Mouse (Mus musculus): Measurements from ENCODE around the gene Mlxip.

Mlxip gene

GRCm38 (mm10) chr5:123388452-123388851 is 6.1 kb upstream of the Mlxip start:
- no peak for DNase-seq

GRCm38 (mm10) chr5:123390536-123391441 is 3.8 kb upstream of the Mlxip start:
- peak; percentile 39 for DNase-seq

DNA sequence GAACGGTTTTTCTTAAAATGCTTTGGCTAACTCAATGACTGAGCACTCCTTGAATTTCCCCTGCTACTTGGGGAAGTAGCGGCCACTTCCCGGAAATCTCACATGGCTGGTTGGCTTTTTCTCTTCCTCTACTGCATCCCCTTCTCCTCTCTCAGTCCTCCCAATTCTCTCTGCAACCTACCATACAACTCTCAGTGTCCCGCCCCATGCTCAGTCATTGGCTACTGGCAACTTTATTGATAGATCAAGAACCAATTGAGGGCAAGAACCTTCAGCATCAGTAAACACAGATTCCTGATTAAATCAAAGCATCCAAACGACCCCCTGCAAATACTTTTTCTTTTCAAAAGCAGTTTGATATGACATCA is 3.2 kb upstream of the Mlxip start:
- DNase-seq: peak; percentile 86

DNA sequence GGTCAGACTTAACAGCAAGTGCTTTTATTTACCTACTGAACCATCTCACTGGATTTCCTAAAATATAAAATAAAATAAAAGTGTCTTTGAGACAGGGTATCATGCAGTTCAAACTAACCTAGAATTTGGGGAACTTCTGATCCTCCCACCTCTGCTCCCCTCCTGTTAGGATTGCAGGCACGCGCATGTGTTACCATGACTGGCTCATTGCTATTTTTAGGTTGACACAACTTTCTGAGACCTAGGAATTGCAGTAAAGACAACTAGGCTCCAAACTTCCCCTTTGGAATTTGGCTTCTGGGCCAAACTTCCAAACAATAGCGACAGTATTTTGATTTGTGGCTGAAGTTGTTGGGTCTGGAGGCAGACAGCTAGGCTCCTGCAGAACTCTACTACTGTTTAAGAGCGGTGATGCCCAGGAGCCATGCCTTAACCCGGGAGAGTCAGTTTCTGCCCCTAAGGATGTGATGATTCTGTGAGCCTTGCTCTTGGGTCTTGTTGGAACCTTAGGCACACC is 754 bp upstream of the Mlxip start:
- no peak for DNase-seq

DNA sequence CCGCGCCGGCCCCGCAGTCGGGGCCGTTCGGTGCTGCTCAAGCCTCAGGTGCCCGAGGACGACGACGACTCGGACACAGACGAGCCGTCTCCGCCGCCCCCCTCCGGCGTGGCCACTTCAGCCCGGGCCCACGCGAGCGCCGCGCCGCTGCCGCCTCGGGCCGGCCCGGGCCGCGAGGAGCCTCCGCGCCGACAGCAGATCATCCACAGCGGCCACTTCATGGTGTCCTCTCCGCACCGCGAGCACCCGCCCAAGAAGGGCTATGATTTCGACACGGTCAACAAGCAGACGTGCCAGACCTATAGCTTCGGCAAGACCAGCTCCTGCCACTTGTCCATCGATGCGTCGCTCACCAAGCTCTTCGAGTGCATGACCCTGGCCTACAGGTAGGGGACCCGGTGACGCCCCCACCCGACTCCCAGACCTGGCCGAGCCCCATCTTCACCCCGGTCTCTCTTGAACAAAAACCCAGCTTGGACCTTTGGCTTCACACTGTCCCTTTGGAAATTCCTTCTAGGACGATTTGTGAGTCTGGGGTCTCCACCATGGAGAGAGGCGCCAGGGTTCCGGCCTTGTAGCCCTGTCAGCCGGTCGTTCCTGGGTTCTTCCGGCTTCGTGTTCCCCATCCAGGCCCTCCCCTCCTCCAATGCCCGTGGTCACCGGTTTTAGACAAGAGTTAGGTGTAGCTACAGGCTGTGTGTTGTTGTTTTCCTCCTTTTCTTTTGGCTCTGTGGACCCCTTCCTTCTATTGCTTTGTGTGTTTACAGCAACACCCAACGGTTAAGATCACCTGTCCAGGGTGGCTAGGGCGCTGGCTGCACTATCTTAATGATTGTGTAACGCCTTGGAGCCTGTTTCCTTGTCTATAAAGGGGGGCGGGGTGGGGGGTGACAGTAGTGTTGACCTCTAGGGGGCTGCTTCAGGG is 621 bp downstream of the Mlxip start:
- no peak for DNase-seq

DNA sequence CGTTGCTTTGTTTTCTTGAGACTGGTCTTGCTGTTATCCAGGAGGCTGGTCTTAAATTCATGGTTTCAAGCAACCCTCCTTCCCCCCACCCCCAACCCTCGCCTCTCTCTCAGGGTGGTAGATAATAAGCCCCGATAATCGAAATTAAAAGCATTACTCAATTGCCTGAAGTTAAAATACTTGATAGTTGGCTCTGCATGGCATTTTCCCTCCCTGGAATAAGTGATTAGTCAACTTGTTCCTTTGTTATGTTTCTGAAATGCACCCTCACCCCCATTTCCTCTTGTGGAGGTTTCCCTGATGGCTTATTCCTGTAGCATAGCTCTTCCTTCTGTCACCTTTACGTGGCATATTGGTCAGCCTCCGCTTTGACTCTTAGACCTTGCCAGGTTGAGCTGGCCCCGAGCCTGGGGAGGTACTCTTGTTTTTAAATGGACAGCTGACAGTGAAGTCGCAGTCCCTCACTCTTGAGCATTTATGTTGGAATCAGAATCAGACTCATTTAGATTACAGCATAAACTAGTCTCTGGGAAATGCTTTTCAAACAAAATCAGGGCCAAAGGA is 2.4 kb downstream of the Mlxip start:
- no peak for DNase-seq

GRCm38 (mm10) chr5:123397786-123398185 is 3.2 kb downstream of the Mlxip start:
- DNase-seq: no peak

DNA sequence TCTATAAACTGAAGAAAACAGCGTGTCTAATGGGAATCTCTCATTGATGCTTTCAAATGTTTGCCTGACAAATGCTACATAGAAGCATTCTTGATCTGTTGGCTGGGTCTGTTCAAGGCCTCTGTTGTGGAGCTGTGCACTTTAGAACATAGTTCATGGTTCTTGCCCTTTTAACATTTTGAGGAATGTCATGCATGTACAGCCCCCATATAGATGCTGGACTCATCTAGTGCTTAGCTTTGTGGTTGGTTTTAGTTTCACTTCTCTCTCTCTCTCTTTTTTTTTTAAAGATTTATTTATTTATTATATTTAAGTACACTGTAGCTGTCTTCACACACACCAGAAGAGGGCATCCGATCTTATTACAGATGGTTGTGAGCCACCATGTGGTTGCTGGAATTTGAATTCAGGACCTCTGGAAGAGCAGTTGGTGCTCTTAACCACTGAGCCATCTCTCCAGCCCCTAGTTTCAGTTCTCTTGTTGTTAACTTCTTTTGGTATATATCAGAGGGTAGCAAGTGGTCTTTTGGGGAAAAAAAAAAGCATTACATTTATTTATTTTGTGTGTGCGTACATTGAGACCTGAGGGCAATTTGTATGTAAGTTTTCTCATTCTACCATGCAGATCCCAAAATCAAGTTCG is 4.4 kb downstream of the Mlxip start:
- no peak for DNase-seq

- DNase-seq: no peak
These were observed 9.9 kb downstream of the Mlxip start for GRCm38 (mm10) chr5:123404480-123404879.

- no peak for DNase-seq
These were observed 12.4 kb downstream of the Mlxip start for GRCm38 (mm10) chr5:123406952-123407351.

GRCm38 (mm10) chr5:123408176-123408575 is 13.6 kb downstream of the Mlxip start:
- DNase-seq: peak; percentile 60

DNA sequence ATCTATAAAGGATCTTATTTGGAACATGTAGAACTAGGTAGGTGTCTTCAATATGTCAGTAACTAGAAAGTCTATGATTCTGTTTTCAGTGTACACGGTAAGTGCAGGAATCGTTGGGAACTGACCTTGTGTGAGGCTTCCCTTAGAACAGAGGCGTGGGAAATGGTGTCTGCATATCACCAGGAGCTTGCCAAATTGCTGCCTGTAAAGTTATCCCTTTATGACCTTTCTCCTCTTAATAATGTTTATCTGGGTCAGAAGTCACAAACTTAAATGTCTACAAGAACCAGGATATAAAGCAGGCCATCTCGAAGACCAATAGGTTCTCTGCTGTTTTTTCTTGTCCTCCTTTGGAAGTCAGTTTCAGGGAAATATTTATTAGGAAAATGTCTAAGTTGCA is 17.6 kb downstream of the Mlxip start:
- DNase-seq: no peak

DNA sequence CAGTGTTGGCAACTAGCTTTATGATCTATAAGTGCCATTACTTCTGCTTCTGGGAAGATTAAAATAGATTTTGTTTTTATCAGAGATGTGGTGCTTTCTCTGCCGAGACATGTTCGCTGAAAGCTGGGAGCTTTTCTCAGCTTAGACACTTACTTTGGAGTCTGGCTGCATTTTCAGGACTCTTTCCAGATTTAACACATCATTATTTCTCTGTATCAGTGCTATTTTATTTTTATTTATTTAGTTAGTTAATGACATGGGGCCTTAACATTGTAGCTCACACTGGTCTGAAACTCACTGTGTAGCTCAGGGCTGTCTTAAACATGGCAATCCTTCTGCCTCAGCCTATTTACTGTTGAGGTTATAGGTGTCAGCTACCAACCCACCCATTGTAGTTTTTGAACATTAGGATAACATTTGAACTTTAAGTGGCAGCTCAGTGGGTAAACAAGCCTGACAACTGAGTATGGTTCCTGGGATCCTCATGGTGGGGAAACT is 19.3 kb downstream of the Mlxip start:
- DNase-seq: no peak

DNA sequence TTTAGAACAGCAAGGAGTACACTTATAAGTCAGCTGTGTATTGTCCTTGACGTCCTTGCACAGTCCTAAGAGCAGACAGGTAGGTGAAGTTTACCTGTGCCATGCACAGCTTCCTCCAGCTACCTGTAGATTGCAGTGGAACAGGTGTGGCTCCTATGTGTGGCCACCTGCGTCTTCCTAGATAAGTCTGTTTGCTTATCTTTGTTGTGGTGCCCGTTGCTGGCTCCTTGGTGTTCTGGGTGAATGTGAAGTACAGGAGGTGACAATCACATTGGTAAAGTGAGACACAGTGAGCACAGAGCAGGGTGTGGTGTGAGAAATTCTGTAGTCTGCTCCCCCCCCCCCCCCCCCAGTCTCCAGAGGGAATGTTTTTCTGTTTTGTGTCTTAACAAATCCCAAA is 21.6 kb downstream of the Mlxip start:
- DNase-seq: no peak

DNA sequence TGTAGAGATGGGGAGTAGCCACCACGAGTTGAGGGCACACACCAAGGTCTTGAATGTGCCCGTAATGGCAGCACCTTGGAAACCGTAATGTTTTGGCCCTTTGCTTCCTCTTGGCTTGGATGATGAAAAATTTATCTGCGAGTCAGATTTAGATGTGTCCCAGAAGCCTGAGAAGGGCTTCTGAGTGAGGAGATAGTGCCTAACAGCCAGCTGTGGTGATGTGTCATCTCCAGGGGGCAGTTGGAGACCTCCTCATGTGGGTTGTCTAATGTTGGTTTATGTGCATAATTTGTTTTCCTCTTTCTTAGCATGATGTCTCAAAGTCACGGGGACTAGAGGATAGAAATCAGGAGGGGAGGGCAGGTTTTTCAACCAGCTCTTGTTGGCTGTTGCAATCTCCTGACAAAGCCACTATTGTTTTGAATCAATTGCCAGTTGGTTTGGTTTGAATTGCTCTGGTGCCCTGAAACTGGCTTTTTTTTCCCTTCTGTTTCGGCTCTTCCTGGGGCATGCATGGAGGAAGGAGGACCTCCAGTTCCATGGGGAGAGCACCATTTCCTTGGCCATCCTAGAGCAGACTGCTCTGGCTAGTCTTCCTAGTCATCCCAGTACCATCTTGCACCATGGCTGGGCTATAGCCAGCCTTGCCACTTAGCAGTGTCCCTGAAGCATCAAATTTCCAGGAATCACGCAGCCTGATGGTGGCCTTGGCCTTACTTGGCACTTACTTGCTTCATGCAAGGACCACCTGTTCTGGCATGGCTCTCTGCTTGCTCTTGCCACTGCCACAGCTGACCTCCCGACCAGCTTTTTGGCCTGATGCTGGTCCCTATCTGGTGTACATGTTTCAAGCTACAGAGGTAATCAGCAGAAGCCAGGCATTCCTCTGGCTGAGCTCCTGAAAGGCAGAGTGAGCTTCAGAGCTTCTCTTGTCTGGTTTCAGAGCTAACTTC is 22.2 kb downstream of the Mlxip start:
- DNase-seq: peak; percentile 54

- no peak for DNase-seq
These were observed 29.3 kb downstream of the Mlxip start for GRCm38 (mm10) chr5:123423885-123424284.

- DNase-seq: no peak
These were observed 33.0 kb downstream of the Mlxip start for GRCm38 (mm10) chr5:123427556-123427955.

DNA sequence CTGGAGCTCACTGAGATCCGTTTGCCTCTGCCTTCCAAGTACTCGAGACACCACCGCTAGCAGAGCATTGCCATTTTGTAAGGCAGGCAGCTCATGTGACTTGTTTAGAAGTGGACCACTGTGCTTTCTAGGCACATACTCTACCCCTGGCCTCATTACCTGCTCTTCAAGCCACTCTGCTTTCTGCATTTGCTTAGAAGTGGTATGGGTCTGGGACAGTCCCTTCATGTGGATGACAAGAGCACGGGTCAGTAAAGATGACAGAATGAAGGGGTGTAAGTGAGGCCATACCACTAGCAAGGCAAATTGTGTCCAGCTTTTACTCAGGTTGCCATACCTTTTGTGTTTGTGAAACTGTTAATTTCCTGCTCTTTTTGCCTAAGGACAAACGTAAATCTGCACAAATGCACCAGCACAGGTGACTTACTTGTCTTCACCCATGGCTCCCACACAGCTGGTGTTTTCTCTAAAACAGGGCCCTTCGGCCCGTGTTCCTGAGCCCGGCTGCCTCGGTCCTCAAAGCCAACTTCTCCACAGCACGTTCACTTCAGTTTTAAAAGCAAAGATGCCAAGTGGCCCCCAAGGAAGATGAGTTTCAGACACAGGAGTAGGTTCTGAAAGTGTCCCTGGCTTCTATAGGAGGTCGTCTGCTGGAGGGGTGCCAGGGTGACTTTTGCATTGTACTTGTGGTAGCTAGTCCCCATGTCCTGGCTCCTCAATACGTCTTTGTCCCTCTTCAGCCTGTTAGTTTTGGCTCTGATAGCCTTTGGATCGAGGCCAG is 37.1 kb downstream of the Mlxip start:
- peak; percentile 37 for DNase-seq

DNA sequence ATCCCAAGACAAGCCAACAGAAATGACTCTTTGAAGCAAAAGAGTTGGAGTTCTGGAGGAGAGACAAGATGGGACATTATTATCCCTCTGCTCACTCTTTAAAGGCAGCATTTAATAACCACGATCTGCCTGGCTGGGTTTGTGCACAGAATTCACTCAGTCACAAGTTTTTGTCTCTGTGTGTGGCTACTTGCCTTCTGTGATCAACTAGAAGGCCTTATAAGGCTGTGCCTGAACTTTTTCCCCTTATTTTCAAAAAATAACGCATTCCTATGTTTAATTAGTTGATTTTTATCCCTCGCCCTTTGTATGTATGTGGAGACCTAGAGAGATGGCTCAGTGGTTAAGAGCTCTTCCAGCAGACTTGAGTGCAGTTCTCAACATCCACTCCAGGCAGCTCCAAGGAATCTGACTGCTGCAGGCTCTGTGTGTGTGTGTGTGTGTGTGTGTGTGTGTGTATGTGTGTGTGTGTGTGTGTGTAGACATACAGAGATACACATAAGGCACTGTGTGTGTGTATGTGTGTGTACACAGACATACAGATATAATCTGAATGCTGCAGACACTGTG is 37.8 kb downstream of the Mlxip start:
- no peak for DNase-seq
